Mouse (Mus musculus): ENCODE data around the gene Capn13.

DNA sequence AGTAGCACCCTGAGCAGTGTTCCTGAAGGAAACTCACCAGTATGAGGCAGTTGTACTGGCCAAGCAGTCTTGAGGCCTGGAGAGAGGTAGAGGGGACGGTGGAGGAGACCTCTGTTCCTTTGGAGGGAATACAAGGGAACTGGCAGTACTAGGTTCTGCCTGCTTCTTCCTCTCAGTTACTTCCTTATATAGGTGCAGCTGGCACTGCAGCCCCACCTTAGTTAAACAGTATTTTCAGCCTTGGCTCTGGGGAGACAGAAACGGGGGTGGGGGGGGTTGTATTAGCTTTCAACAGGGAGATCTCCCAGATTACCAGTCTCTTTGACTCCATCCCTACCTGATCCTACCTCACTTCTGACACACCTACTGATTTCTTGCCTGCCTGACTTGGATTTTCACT is 1.5 kb downstream of the Capn13 start:
- TF ChIP-seq GATA1 (IDR thresholded peaks at IDR 0.05; ENCODE audit: borderline replicate concordance, low read length) (no peak), CTCF (IDR thresholded peaks at IDR 0.05; ENCODE audit: low read depth, low read length) (no peak), POLR2AphosphoS5 (IDR thresholded peaks at IDR 0.05; ENCODE audit: insufficient replicate concordance, low read depth, low read length) (no peak), TAL1 (conservative IDR thresholded peaks at IDR 0.05; ENCODE audit: low read depth, low read length) (no peak)

Measured in G1E (cell line).